Mouse (Mus musculus): ENCODE results near the gene Tgm7.
A peak's percentile ranks its signal among the peaks of the same experiment; 100 is the strongest.
"Not testable (repeated sequence)": the region's sequence is repeated elsewhere in the genome, so short reads cannot be mapped to it uniquely, and the experiment has no call there.

Tgm7 gene

GRCm38 (mm10) chr2:121109695-121110094 is at the start of gene Tgm7:
Tgm7 (minus strand) TSS chr2:121109795.
- no peak for DNase-seq (ENCODE audit: low read depth, low spot score)

- no peak for DNase-seq (ENCODE audit: low read depth, low spot score)
Observed at GRCm38 (mm10) chr2:121153100-121153499, 43.5 kb upstream of the Tgm7 start.

- no peak for DNase-seq (ENCODE audit: low read depth, low spot score)
Observed at GRCm38 (mm10) chr2:121149679-121150078, 40.1 kb upstream of the Tgm7 start.

- no peak for DNase-seq (ENCODE audit: low read depth, low spot score)
Observed at GRCm38 (mm10) chr2:121142415-121142814, 32.8 kb upstream of the Tgm7 start.

- DNase-seq (ENCODE audit: low read depth, low spot score), result no peak
Observed at GRCm38 (mm10) chr2:121141216-121142035, 31.8 kb upstream of the Tgm7 start.

- DNase-seq (ENCODE audit: low read depth, low spot score), result peak; percentile 92
Observed at GRCm38 (mm10) chr2:121140018-121140882, 30.7 kb upstream of the Tgm7 start, which contains the start of the genes Adal and Lcmt2. Adal (plus strand) TSS chr2:121140428. Lcmt2 (minus strand) TSS chr2:121140653.

GRCm38 (mm10) chr2:121139266-121140017 is 29.8 kb upstream of the Tgm7 start:
- peak; percentile 31 for DNase-seq (ENCODE audit: low read depth, low spot score)

GRCm38 (mm10) chr2:121137371-121137770 is 27.8 kb upstream of the Tgm7 start:
- no peak for DNase-seq (ENCODE audit: low read depth, low spot score)

- DNase-seq (ENCODE audit: low read depth, low spot score), result no peak
Observed at GRCm38 (mm10) chr2:121132822-121133221, 23.2 kb upstream of the Tgm7 start.

- no peak for DNase-seq (ENCODE audit: low read depth, low spot score)
Observed at GRCm38 (mm10) chr2:121128865-121129620, 19.4 kb upstream of the Tgm7 start.

- no peak for DNase-seq (ENCODE audit: low read depth, low spot score)
Observed at GRCm38 (mm10) chr2:121127536-121127935, 17.9 kb upstream of the Tgm7 start.

- not testable (repeated sequence) for DNase-seq (ENCODE audit: low read depth, low spot score)
Observed at GRCm38 (mm10) chr2:121126302-121126701, 16.7 kb upstream of the Tgm7 start.

- no peak for DNase-seq (ENCODE audit: low read depth, low spot score)
Observed at GRCm38 (mm10) chr2:121119260-121119659, 9.7 kb upstream of the Tgm7 start.

GRCm38 (mm10) chr2:121115418-121115817 is 5.8 kb upstream of the Tgm7 start:
- DNase-seq (ENCODE audit: low read depth, low spot score), result no peak

- DNase-seq (ENCODE audit: low read depth, low spot score), result no peak
Observed at GRCm38 (mm10) chr2:121105940-121106339, 3.7 kb downstream of the Tgm7 start.

- DNase-seq (ENCODE audit: low read depth, low spot score), result peak; percentile 80
Observed at GRCm38 (mm10) chr2:121102051-121102450, 7.5 kb downstream of the Tgm7 start.

- no peak for DNase-seq (ENCODE audit: low read depth, low spot score)
Observed at GRCm38 (mm10) chr2:121089751-121090150, 19.8 kb downstream of the Tgm7 start.

GRCm38 (mm10) chr2:121088507-121088906 is 21.1 kb downstream of the Tgm7 start:
- DNase-seq (ENCODE audit: low read depth, low spot score), result no peak

GRCm38 (mm10) chr2:121085480-121086185 is 24.0 kb downstream of the Tgm7 start, which contains the start of gene Tgm5:
Tgm5 (minus strand) TSS chr2:121085841.
- DNase-seq (ENCODE audit: low read depth, low spot score), result no peak

GRCm38 (mm10) chr2:121082626-121083025 is 27.0 kb downstream of the Tgm7 start:
- no peak for DNase-seq (ENCODE audit: low read depth, low spot score)

Data from mesoderm, embryonic 11.5 days (tissue).